Mouse (Mus musculus): Measurements from ENCODE around the gene Osbp. TPM values are rescaled to one million over a fixed set of nuclear protein-coding genes. Genes with fewer than 3 reads are reported as not detected.
A peak's percentile ranks its signal among the peaks of the same experiment; 100 is the strongest.

Osbp gene
- total RNA-seq, 2 experiments from 2014 or later, result 89.3 to 92.0 TPM

DNA sequence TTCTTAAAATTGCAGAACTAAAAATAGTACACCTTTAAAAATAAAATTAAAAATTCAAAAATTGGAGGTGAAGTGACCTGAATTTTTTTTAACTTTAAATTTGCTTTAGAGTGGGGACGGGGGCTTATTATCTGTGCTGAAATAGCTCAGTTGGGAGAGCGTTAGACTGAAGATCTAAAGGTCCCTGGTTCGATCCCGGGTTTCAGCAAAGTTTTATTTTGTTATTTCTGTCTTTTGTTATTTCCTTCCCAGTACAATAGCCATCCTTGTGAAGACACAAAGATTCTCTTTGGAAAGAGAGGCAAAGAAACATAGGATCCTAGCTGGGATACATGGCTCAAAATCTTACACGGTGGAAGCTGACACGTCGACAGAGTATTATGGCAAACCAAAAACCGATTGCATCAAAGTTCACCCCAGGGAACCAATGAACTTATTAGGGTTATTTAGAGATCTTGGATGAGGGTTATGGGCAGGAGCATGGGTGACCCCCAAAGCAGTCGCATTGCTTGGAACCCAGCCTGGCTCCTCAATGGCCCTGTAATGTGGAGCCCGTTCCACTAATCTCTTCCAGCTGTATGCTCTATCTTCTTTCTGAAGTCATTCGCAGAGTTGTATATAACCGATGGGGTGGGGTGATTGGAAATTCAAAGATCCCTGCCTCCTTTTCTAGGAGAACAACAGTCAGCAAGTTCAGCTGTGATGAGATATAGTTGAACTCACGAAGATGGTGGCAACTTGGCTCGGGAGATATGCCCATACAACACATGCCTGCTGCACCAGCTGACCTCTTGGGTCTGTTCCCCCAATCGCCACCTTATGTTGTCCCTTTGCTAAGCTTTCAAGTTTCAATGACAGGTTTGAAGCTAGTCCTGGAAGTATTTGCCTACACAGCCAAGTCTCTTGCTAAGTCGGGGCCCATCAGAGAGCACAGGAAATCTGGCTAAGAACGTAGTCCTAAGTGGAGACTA is 43.0 kb downstream of the Osbp start:
- no peak for DNase-seq (ENCODE audit: low spot score)
- intact Hi-C loops (cut with DNase I), result loop anchor here (2.0 to 5.0 kb wide), 2 partner anchors 42 to 231 kb away; no protein-coding TSS in a partner anchor

DNA sequence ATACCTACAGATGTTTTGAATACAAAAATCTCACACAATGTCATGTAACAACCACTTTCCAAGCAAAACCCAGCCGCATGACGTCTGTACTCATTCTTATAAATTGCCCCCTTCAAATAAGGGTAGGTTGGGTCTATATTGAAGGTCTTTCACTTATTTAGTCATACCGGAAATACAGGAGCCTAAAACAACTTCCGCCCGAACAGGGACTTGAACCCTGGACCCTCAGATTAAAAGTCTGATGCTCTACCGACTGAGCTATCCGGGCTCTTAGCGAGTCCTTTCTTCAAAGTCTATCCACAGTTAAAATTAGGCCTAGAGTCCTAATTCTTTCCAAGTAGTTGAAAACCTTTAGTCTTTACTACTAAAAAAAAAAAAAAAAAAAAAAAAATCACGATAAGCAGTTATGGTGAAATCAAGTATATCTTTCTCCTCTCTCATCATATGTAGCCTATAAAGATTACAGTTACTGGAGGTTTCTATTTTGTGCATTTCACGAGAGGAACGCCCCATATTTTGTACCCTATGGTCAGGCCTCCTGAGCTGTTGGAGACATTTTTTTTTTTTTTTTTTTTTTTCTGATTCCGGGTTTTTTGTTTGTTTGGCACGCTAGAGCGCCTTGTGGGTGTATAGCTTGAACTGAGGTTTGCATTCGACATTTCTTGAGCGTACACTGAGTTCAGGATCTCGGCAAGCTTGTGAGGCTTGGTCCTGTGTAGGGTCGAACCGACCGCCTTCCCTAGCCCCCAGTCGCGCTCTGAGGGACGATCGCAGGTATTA is 44.0 kb downstream of the Osbp start:
- peak; percentile 38 for DNase-seq (ENCODE audit: low spot score)
- intact Hi-C loops (cut with DNase I), result loop anchor here (2.0 to 10.0 kb wide), 5 partner anchors 43 to 785 kb away; partner anchors contain the start of genes Lpxn, Patl1, Stx3 and Zfp91

DNA sequence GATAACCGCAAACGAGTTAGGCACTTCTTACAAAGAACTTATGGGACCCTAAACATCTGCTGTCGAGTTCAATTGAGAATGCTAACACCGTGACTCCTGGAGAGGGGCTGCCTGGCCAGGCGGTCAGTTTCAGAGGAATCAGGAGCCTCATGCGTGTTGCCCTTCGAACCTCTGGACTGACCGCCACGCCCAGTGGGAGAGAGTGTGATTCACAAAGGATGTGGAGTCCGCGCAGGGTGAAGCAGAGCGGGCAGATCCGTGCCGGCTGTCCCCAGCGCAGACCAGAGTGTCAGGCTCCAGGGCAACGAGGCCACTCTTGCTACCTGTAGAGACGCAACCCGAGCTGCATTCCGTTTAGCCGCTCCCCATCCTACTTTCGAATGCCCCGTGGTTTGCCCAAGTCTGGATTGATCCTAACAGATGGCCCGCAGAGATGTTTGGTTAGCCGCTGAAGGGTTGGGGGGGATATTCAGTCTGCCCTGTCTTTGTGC is 44.6 kb downstream of the Osbp start:
- peak; percentile 38 for DNase-seq (ENCODE audit: low spot score)
- intact Hi-C loops (cut with DNase I), result loop anchor here (2.0 to 10.0 kb wide), 3 partner anchors 98 to 784 kb away; partner anchors contain the start of genes Lpxn, Patl1, Stx3 and Zfp91

DNA sequence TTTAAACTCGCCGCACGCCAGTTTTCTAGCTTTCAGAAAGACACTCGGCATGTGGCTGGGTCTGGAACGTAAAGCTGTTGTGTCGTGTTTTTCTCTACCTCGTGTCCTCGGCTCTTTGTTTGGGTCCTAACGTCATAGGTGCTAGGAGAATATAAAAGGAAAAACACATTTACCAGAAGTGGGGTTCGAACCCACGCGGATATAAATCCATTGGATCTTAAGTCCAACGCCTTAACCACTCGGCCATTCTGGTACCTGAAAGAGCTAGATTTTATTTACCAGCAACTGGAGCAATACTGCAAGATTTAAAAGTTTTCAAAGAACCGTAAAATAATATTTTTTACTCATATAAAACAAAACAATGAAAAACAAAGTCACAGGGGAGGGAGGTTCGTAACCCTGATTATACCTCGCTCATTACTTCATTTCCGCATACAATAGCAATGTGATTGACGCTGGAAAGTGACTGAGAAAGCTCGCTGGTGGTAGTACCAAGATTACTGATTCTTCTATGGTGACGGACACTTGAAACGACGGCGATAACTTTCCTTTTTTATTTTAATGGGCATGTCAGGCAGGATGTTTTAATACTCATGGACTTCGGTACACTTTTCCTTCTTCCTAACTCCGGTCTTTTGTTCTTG is 45.3 kb downstream of the Osbp start:
- intact Hi-C loops (cut with DNase I), result loop anchor here (2.0 to 10.0 kb wide), 3 partner anchors 98 to 784 kb away; partner anchors contain the start of genes Lpxn, Patl1, Stx3 and Zfp91
- peak; percentile 42 for DNase-seq (ENCODE audit: low spot score)

DNA sequence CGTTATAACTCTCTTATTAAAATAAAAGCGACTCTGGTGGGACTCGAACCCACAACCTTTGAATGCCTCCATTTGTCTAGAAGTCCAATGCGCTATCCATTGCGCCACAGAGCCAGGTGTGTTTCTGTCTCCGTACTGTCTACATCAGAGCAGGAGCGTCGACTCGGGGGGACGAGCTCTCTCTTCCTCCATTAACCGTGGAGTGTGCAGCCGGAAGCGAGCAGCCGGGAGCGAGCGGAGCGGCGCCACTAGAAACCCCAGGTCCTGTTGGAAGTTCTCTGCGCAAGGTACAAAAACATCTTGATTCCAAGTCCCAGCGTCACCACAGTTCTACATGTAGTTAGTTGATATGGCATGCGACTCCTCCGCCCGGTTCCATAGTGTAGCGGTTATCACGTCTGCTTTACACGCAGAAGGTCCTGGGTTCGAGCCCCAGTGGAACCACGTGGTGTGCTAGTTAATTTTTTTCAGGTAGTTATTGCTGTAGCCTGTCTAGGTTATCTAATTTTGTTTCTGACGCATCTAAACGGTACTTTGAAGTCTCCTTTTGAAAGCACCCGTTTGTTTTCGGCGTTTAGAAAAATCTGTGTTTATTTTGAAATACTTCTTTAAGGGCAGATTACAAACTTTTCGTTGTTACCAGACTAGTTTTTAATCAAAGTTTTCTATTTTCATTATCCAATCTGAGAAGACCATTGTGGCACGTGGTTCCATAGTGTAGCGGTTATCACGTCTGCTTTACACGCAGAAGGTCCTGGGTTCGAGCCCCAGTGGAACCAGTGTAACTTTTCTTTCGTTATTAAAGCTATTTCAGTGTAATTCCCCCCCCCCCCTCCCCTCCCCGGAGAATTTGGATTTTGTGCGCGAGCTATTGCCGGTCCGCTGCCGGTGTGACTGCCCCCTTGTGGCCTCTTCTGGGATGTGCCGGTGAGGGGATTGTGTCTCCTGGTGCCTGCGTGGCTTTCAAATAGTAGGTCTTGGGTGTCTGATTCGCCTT is 46.1 kb downstream of the Osbp start:
- peak; percentile 75 for DNase-seq (ENCODE audit: low spot score)

DNA sequence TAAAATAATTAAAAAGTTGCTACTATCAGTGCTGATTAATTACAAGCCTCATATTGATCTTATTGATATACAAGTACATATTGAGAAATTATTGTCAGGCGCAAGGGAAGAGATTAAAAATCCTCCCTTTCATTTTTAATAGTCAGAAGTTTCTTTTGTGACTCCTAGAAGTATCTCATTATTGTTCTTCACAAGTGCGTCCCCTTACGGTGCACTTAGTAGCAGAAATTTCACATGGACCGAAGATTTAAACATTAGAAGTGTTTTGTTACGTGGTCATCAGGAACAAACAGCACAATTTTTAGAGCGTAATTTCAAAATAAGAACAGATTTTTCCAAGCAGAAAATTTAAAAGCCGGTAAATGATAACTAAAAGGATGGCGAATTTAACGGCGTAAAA is 46.9 kb downstream of the Osbp start:
- no peak for DNase-seq (ENCODE audit: low spot score)
- intact Hi-C loops (cut with DNase I), result loop anchor here (5.0 to 10.0 kb wide), 2 partner anchors 195 to 782 kb away; partner anchors contain the start of genes Lpxn, Stx3 and Zfp91

More for the DNA sequence above, 46.1 kb downstream of the Osbp start:
- intact Hi-C loops (cut with DNase I), result loop anchor here (2.0 to 10.0 kb wide), 3 partner anchors 99 to 783 kb away; partner anchors contain the start of genes Lpxn, Patl1, Stx3 and Zfp91

DNA sequence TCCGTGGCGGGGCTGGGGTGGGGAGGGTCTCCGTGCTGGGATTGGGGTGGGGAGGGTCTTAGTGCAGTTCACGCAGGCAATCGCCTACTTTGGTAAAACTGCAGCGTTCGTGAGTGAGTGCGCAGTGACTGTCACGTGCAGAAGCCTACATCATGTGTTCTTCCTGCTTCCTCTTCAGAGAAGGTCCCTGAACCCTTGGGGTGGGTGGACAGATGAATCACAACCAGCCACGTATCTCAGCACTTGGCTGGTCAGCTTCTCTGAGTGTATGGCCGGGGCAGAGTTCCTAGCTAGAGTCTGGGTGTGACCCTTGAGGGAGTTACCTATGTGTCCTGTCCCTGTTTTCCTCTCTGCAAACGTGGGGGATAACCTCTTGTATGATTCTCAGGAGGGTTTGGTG is 47.5 kb downstream of the Osbp start:
- intact Hi-C loops (cut with DNase I), result loop anchor here (5.0 to 10.0 kb wide), 2 partner anchors 196 to 782 kb away; partner anchors contain the start of genes Lpxn, Stx3 and Zfp91
- DNase-seq (ENCODE audit: low spot score), result peak; percentile 48

DNA sequence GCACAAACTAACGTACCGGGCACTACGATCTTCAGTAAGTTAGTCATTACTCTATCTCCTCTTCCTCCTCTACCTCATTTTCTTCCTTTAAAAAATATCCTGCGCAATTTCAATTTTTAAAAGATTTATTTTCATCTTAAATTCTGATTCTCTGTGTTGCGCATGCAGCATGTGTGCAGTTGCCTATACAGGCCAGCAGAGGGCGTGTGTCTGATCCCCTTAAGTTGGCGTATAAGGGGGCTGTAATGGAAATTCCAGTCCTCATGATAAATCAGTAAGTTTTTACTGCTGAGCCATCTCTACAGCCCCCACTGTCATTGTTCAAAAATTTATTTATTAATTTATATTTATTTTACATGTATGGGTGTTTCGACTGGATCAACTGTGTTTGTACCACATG is 50.0 kb downstream of the Osbp start:
- intact Hi-C loops (cut with DNase I), result loop anchor here (10.0 kb wide), 1 partner anchor 779 kb away; the partner anchor contains the start of genes Lpxn and Zfp91
- DNase-seq (ENCODE audit: low spot score), result no peak

DNA sequence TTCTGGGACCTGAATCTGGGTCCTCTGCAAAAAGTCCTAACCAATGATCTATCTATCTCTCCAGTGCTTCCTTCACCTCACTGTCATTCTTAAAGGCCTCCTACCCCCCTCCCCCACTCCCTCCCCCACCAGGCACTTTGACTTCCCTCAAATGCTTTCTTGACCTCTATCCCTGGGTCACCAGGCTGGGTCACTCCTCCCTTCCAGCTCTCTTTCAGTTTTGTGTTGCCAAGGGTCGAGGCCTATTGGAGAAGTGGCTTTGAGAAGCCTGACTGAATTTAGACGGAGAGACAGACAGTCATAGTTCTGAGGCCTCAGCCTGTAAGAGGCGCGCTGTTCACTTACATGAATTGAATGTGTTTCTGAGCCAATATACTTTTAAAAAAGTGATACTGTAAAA is 50.5 kb downstream of the Osbp start:
- no peak for DNase-seq (ENCODE audit: low spot score)

DNA sequence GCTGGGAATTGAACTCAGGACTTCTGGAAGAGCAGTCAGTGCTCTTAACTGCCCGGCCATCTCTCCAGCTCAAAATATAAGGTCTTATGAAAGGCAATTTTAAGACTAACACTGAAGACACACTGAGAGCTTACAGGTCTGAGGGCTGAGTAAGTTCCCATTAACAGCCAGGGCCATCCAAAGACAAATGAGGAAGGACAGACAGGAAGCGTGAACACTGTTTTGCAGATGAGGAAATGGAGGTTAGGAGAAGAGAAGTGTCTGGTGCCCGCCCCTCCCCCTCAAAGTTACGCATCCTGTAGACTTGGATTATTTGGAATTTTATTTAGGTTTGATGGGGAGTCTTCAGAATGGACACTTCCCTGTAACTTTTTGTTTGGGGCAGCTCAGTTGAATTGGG is 58.4 kb downstream of the Osbp start:
- intact Hi-C loops (cut with DNase I), result no loop called here
- DNase-seq (ENCODE audit: low spot score), result no peak

More for the DNA sequence above, 50.5 kb downstream of the Osbp start:
- intact Hi-C loops (cut with DNase I), result loop anchor here (10.0 kb wide), 1 partner anchor 779 kb away; the partner anchor contains the start of genes Lpxn and Zfp91

DNA sequence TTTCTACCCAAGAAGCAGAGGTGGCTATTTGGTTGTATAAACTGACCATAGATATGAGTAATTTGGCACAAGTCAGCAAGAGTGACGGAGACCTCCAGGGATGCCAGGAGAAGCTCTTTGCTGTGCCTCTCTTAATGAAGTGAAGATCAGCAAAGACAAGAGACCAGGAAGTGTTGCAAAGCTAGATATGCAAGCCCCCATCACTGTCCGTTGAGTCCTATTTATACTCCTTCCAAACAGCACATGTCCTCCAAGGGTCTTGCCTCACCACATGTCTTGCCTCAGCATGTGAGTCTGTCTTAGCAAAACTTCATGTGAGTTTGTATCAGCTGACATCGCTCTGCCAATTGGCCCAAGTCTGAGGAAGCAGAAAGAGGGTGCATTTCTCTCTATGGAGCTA is 59.6 kb downstream of the Osbp start:
- intact Hi-C loops (cut with DNase I), result no loop called here
- no peak for DNase-seq (ENCODE audit: low spot score)

DNA sequence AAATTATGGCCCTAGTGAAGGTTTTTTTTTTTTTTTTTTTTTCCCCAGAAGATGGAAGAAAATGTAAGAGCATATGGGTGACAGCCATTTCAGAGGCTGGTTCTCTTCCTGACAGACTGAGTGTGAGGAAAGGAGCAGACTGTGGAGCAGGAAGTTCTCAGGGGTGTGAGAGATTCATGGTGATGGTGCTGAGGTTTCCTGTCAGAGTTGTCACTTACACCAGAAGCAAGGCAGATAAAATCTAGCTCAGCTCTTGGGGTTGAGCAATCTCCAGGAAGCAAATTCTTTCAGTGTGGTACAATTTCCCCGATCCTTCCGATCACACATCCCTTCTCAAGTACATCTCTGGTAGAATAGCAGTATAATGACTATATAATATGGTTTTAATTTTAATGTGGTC is 60.9 kb downstream of the Osbp start:
- intact Hi-C loops (cut with DNase I), result no loop called here

DNA sequence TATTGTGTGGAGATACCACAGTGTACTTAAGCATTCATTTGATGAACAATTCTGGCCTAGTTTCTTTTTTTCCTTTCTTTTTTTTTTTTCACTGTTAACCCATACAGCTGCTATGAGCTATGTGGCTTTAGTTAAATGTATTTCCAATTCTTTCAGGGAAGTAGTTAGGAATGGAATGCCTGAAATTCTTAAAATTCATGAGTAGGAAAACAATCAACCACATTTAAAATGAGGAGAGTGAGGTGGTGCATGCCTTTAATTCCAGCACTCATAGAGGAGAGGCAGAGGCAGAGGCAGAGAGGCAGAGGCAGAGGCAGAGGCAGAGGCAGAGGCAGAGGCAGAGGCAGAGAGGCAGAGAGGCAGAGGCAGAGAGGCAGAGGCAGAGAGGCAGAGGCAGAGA is 72.0 kb downstream of the Osbp start:
- no peak for DNase-seq (ENCODE audit: low spot score)
- intact Hi-C loops (cut with DNase I), result no loop called here

More for the DNA sequence above, 60.9 kb downstream of the Osbp start:
- DNase-seq (ENCODE audit: low spot score), result no peak

DNA sequence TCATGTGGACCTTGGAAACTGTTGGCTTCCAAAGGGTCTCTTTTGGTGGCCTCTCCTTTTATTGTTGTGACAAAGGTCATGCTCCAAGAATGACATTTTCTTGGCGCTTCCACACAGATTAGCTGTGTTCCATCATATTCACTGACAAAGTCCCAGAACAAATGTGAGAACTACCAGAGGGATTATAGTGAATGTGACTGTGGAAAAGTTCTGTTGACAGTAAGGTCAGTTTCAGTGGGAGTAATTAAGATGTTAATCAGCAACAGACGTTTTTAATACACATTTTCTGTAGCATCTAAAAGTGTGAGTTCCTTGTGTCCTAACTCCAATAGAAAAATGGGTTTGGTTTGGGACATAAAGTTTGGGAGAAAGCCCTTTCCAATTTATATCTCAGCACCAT is 75.5 kb downstream of the Osbp start, which contains the start of gene Olfr1423:
Olfr1423 (minus strand) TSS at position 101 of the 400 bp plus-strand sequence.
- intact Hi-C loops (cut with DNase I), result no loop called here

DNA sequence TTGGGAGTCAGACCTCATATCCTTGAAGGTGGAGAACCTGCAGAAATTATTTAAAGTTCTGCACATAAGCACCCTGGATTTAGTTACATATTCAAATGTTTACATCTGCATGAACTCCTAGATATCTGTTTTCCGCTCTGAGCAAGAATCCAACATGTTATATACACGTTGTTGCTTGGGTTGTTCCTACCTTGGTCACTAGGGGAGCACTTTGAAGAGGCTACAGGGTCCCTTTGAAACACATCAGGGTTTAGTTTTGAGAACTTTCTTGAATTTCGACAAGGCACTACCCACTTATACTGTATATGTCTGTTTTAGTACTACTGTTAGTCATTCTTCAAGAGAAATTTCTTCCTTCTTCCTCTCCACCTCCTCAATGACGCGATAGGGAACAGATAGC is 77.4 kb downstream of the Osbp start:
- DNase-seq (ENCODE audit: low spot score), result no peak
- intact Hi-C loops (cut with DNase I), result no loop called here

More for the DNA sequence above, 75.5 kb downstream of the Osbp start, which contains the start of gene Olfr1423:
- no peak for DNase-seq (ENCODE audit: low spot score)
